Mouse (Mus musculus) thymus, adult 2 months (tissue): ENCODE measurements around the gene Fli1. TPM values are rescaled to one million over a fixed set of nuclear protein-coding genes. Genes with fewer than 3 reads are reported as not detected.

Experiments
- DNase-seq: peaks from one replicate; pipeline ENCODE4 v3.0.0; 2021
- H3K27ac ChIP-seq: fragments of 200-500 bp; 2 replicates; pipeline ENCODE4 v1.5.1; 2012; ENCODE audit warnings: low read length, control low read depth; ENCODE audit not compliant: control insufficient read depth, insufficient read depth
- H3K27me3 ChIP-seq: fragments of 200-500 bp; 2 replicates; pipeline ENCODE4 v1.6.1; 2012; ENCODE audit warnings: mild to moderate bottlenecking, low read length, moderate library complexity, mixed read lengths; ENCODE audit not compliant: control insufficient read depth, insufficient read depth
- H3K36me3 ChIP-seq: fragments of 200-500 bp; 2 replicates; pipeline ENCODE4 v1.6.1; 2012; ENCODE audit warnings: mild to moderate bottlenecking, low read length, moderate library complexity; ENCODE audit not compliant: control insufficient read depth, insufficient read depth
- H3K4me1 ChIP-seq: fragments of 200-500 bp; replicated peaks from 2 replicates; pipeline ENCODE4 v1.6.1; 2012; ENCODE audit warnings: low read length; ENCODE audit not compliant: control insufficient read depth, insufficient read depth
- H3K4me3 ChIP-seq: fragments of 200-500 bp; 2 replicates; pipeline ENCODE4 v1.5.1; 2012; ENCODE audit warnings: mild to moderate bottlenecking, low read length, control low read depth, moderate library complexity; ENCODE audit not compliant: control insufficient read depth, insufficient read depth
- CTCF ChIP-seq: fragments of 200-500 bp; IDR thresholded peaks from 2 replicates; pipeline ENCODE4 v1.5.1; 2012; ENCODE audit warnings: mild to moderate bottlenecking, control low read depth, low read length, moderate library complexity, borderline replicate concordance; ENCODE audit not compliant: control insufficient read depth, poor library complexity, insufficient read depth; ENCODE audit errors: extremely low read depth
- POLR2A ChIP-seq: fragments of 200-500 bp; IDR thresholded peaks from 2 replicates; pipeline ENCODE4 v1.6.1; 2012; ENCODE audit warnings: mild to moderate bottlenecking, low read length, control low read depth, moderate library complexity; ENCODE audit not compliant: control insufficient read depth, poor library complexity, insufficient read depth; ENCODE audit errors: extremely low read depth
- WGBS: fragments of 180-500 bp; shearing (Covaris S2); methylation state at CpG from one replicate; pipeline ENCODE4 v1.1.7; 2018; 5-methylcytosine and 5-hydroxymethylcytosine counted together
- polyA plus RNA-seq: library from polyadenylated mRNA; depleted of rRNA; stranded (reverse); fragments of >200 nt; gene quantifications from 2 replicates; pipeline ENCODE4 v1.2.3, GENCODE M21; 2012; rRNA removed

The Fli1 gene
- polyA plus RNA-seq, 1 experiment: 28.5 TPM

- Histone ChIP-seq H3K27me3 (no peaks in the 10 kb centered on the region), H3K4me1 (no peaks in the 10 kb centered on the region), H3K36me3 (no peaks in the 10 kb centered on the region), H3K4me3 (no peak overlapping the region), H3K27ac (no peak overlapping the region)
- WGBS: 70% methylated on average over 9 of the region's 9 CpGs
- TF ChIP-seq CTCF: no peak
- no peak for TF ChIP-seq POLR2A
- no peak for DNase-seq
Measured at GRCm38 (mm10) chr9:32391701-32392100, 151.0 kb downstream of the Fli1 start.

- Histone ChIP-seq H3K36me3 (no peaks in the 10 kb centered on the region), H3K27me3 (no peaks in the 10 kb centered on the region), H3K4me3 (no peak overlapping the region), H3K4me1 (no peaks in the 10 kb centered on the region), H3K27ac (no peak overlapping the region)
- no peak for TF ChIP-seq CTCF
- no peak for DNase-seq
- whole genome bisulfite sequencing: 16% methylated on average over 5 of the region's 5 CpGs
Measured at GRCm38 (mm10) chr9:32391092-32391491, 151.6 kb downstream of the Fli1 start.

GRCm38 (mm10) chr9:32388120-32388519 lies 154.5 kb downstream of the Fli1 start:
- H3K4me1 ChIP-seq: no peaks in the 10 kb centered on the region
- DNase-seq: peak; percentile 53
- 98% methylated on average over 1 of the region's 1 CpGs for WGBS

GRCm38 (mm10) chr9:32384906-32385305 lies 157.8 kb downstream of the Fli1 start:
- Histone ChIP-seq H3K4me3 (no peak overlapping the region), H3K27me3 (no peaks in the 10 kb centered on the region), H3K27ac (no peak overlapping the region), H3K4me1 (no peaks in the 10 kb centered on the region), H3K36me3 (no peaks in the 10 kb centered on the region)
- 87% methylated on average over 4 of the region's 4 CpGs for WGBS
- TF ChIP-seq CTCF (no peak), POLR2A (no peak)
- no peak for DNase-seq

More at GRCm38 (mm10) chr9:32388120-32388519, 154.5 kb downstream of the Fli1 start:
- no peak overlapping the region for H3K27ac ChIP-seq
- no peak for TF ChIP-seq CTCF
- no peak for TF ChIP-seq POLR2A
- H3K36me3 ChIP-seq: no peaks in the 10 kb centered on the region
- no peak overlapping the region for H3K4me3 ChIP-seq
- H3K27me3 ChIP-seq: no peaks in the 10 kb centered on the region

GRCm38 (mm10) chr9:32376863-32377590 lies 165.6 kb downstream of the Fli1 start:
- Histone ChIP-seq H3K4me1 (no peaks in the 10 kb centered on the region), H3K4me3 (no peak overlapping the region), H3K27me3 (no peaks in the 10 kb centered on the region), H3K36me3 (no peaks in the 10 kb centered on the region), H3K27ac (no peak overlapping the region)
- no peak for DNase-seq
- no peak for TF ChIP-seq POLR2A
- no peak for TF ChIP-seq CTCF
- 95% methylated on average over 5 of the region's 5 CpGs for WGBS

- no peak overlapping the region for H3K4me3 ChIP-seq
- DNase-seq: no peak
- no peak for TF ChIP-seq POLR2A
- no peak for TF ChIP-seq CTCF
- no peaks in the 10 kb centered on the region for H3K4me1 ChIP-seq
- no peaks in the 10 kb centered on the region for H3K36me3 ChIP-seq
- H3K27me3 ChIP-seq: no peaks in the 10 kb centered on the region
- WGBS: 97% methylated on average over 7 of the region's 7 CpGs
- H3K27ac ChIP-seq: no peak overlapping the region
Measured at GRCm38 (mm10) chr9:32376031-32376430, 166.6 kb downstream of the Fli1 start.

- TF ChIP-seq POLR2A (no peak), CTCF (no peak)
Measured at GRCm38 (mm10) chr9:32373656-32374055, 169.0 kb downstream of the Fli1 start.

More at GRCm38 (mm10) chr9:32373656-32374055, 169.0 kb downstream of the Fli1 start:
- Histone ChIP-seq H3K4me3 (no peak overlapping the region), H3K4me1 (0 out of 2 replicates have a peak, but pooled peaks cover 2% of the 10 kb centered on the region), H3K36me3 (no peaks in the 10 kb centered on the region), H3K27ac (no peak overlapping the region), H3K27me3 (no peaks in the 10 kb centered on the region)
- WGBS: 95% methylated on average over 6 of the region's 6 CpGs
- DNase-seq: no peak

Other genes with a start within 250 kb of the Fli1 start
- gene Kcnj5, start 198.5 kb downstream of the Fli1 start, polyA plus RNA-seq: 0.45 and 1.4 TPM in 2 replicates
- 0.03 TPM in 1 of 2 replicates, not detected in the other for gene Kcnj1, start 170.4 kb downstream of the Fli1 start, polyA plus RNA-seq
- 272 and 400 TPM in 2 replicates for gene Ets1, start 93.4 kb upstream of the Fli1 start, polyA plus RNA-seq